Mouse (Mus musculus) midbrain, embryonic 12.5 days (tissue): ENCODE measurements at regions not wholly inside any gene's neighbourhood (a gene's known extent, or its start where the extent isn't known, plus 50 kb on each side); places are given as distances from the start of the nearest gene placed in this dataset.

Experiments used
- ATAC-seq: fragments of 200-750 bp; cut with Nextera tagmentation; 2 replicates; pipeline ENCODE4 v1.8.0; 2017; ENCODE audit warnings: low read depth, moderate TSS enrichment, moderate library complexity; ENCODE audit not compliant: low FRiP score
- H3K27ac ChIP-seq: fragments of 300-500 bp; sonication (generic); replicated peaks from 2 replicates; pipeline ENCODE4 v1.5.1; 2016; ENCODE audit warnings: mild to moderate bottlenecking
- H3K27me3 ChIP-seq: fragments of 300-500 bp; sonication (generic); 2 replicates; pipeline ENCODE4 v1.6.1; 2016; ENCODE audit warnings: mild to moderate bottlenecking
- H3K36me3 ChIP-seq: fragments of 300-500 bp; sonication (generic); 2 replicates; pipeline ENCODE4 v1.6.1; 2016
- H3K4me1 ChIP-seq: fragments of 300-500 bp; sonication (generic); 2 replicates; pipeline ENCODE4 v1.6.1; 2016
- H3K4me2 ChIP-seq: fragments of 300-500 bp; sonication (generic); replicated peaks from 2 replicates; pipeline ENCODE4 v1.6.1; 2016; ENCODE audit warnings: mild to moderate bottlenecking, moderate library complexity
- H3K4me3 ChIP-seq: fragments of 300-500 bp; sonication (generic); 2 replicates; pipeline ENCODE4 v1.5.1; 2016; ENCODE audit warnings: mild to moderate bottlenecking
- H3K9ac ChIP-seq: fragments of 300-500 bp; sonication (generic); replicated peaks from 2 replicates; pipeline ENCODE4 v1.6.1; 2016; ENCODE audit warnings: mild to moderate bottlenecking, moderate library complexity
- H3K9me3 ChIP-seq: fragments of 300-500 bp; sonication (generic); 2 replicates; pipeline ENCODE4 v1.6.1; 2016; ENCODE audit warnings: mild to moderate bottlenecking
- WGBS: fragments of 180-500 bp; shearing (Covaris S2); methylation state at CpG from one replicate; pipeline ENCODE4 v1.1.7; 2016; 5-methylcytosine and 5-hydroxymethylcytosine counted together

- no peaks in the 10 kb centered on the region for H3K4me1 ChIP-seq
- no peak overlapping the region for H3K27ac ChIP-seq
- peaks cover 19% of the 10 kb centered on the region for H3K9me3 ChIP-seq
- H3K36me3 ChIP-seq: no peaks in the 10 kb centered on the region
- H3K4me3 ChIP-seq: no peak overlapping the region
- no peak overlapping the region for H3K4me2 ChIP-seq
- no peak overlapping the region for H3K9ac ChIP-seq
- no peaks in the 10 kb centered on the region for H3K27me3 ChIP-seq
- ATAC-seq: no peak
Measured at GRCm38 (mm10) chr5:104728399-104728798, 131.5 kb downstream of the Zfp951 start.

GRCm38 (mm10) chr5:104722601-104723000 is 137.3 kb downstream of the Zfp951 start:
- H3K9ac ChIP-seq: no peak overlapping the region
- no peaks in the 10 kb centered on the region for H3K4me1 ChIP-seq
- no peaks in the 10 kb centered on the region for H3K36me3 ChIP-seq
- H3K27me3 ChIP-seq: no peaks in the 10 kb centered on the region
- peaks cover 37% of the 10 kb centered on the region for H3K9me3 ChIP-seq
- ATAC-seq: no peak
- no peak overlapping the region for H3K4me3 ChIP-seq
- H3K27ac ChIP-seq: no peak overlapping the region
- 93% methylated on average over 5 of the region's 5 CpGs for WGBS
- H3K4me2 ChIP-seq: no peak overlapping the region

- H3K9me3 ChIP-seq: peaks cover 62% of the 10 kb centered on the region
- ATAC-seq: no peak
- 88% methylated on average over 11 of the region's 11 CpGs for WGBS
- H3K27ac ChIP-seq: no peak overlapping the region
- no peak overlapping the region for H3K4me2 ChIP-seq
- H3K27me3 ChIP-seq: no peaks in the 10 kb centered on the region
- H3K4me1 ChIP-seq: no peaks in the 10 kb centered on the region
- H3K36me3 ChIP-seq: no peaks in the 10 kb centered on the region
- H3K9ac ChIP-seq: no peak overlapping the region
- H3K4me3 ChIP-seq: no peak overlapping the region
Measured at GRCm38 (mm10) chr5:104716956-104717355, 142.9 kb downstream of the Zfp951 start.
